Mouse (Mus musculus) spleen, adult 2 months (tissue): Measurements from ENCODE around the gene Eftud2. TPM values are rescaled to one million over a fixed set of nuclear protein-coding genes. Genes with fewer than 3 reads are reported as not detected.

Source experiments
- DNase-seq, 2 experiments: peaks; one replicate each; pipeline versions ENCODE4 v3.0.0 to v3.0.0-alpha.2; 2012 to 2021; ENCODE audit warnings: low spot score in 2 of 2, low read depth in 1 of 2
- H3K27ac ChIP-seq: fragments of 200-500 bp; 2 replicates; pipeline ENCODE4 v1.5.1; 2012; ENCODE audit warnings: low read length, inconsistent platforms; ENCODE audit not compliant: insufficient read depth
- H3K27me3 ChIP-seq: fragments of 200-500 bp; 2 replicates; pipeline ENCODE4 v1.6.1; 2012; ENCODE audit warnings: mild to moderate bottlenecking, moderate library complexity, low read length, inconsistent platforms; ENCODE audit not compliant: control insufficient read depth, insufficient read depth
- H3K36me3 ChIP-seq: fragments of 200-500 bp; 2 replicates; pipeline ENCODE4 v1.6.1; 2012; ENCODE audit warnings: mild to moderate bottlenecking, low read length, inconsistent platforms; ENCODE audit not compliant: control insufficient read depth, insufficient read depth
- H3K4me1 ChIP-seq: fragments of 200-500 bp; 2 replicates; pipeline ENCODE4 v1.6.1; 2011; ENCODE audit warnings: inconsistent platforms; ENCODE audit not compliant: control insufficient read depth, insufficient read depth, insufficient read length
- H3K4me3 ChIP-seq: fragments of 200-500 bp; 2 replicates; pipeline ENCODE4 v1.5.1; 2011; ENCODE audit warnings: mild to moderate bottlenecking, inconsistent platforms; ENCODE audit not compliant: insufficient read depth, insufficient read length; ENCODE audit errors: extremely low read depth
- CTCF ChIP-seq: fragments of 200-500 bp; IDR thresholded peaks from 2 replicates; pipeline ENCODE4 v1.5.1; 2011; ENCODE audit warnings: mild to moderate bottlenecking, inconsistent platforms; ENCODE audit not compliant: insufficient read depth, insufficient read length, insufficient replicate concordance; ENCODE audit errors: extremely low read depth
- POLR2A ChIP-seq: fragments of 200-500 bp; IDR thresholded peaks from 2 replicates; pipeline ENCODE4 v1.6.1; 2011; ENCODE audit warnings: low read depth, low read length, inconsistent platforms
- WGBS: fragments of 180-500 bp; shearing (Covaris S2); methylation state at CpG from one replicate; pipeline ENCODE4 v1.1.7; 2018; 5-methylcytosine and 5-hydroxymethylcytosine counted together
- polyA plus RNA-seq: library from polyadenylated mRNA; depleted of rRNA; stranded (reverse); fragments of >200 nt; gene quantifications from 2 replicates; pipeline ENCODE4 v1.2.3, GENCODE M21; 2012; rRNA removed

Eftud2 gene
- polyA plus RNA-seq, 1 experiment: 119 TPM

DNA sequence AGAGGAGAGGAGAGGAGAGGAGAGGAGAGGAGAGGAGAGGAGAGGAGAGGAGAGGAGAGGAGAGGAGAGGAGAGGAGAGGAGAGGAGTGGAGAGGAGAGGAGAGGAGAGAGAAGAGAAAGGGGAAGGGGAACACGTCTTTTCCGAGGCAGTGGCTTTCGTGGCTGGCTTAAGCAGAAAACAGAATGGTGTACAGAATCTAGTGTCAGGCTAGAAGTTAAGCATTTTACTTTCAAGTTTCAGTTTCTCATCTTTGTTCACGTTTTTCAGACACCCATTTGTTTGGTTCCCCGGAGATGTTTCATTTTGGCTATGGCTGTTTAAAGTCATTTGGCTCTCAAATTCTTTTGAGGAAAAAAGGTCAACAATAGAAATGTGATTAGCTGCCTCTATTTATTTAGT is 72.5 kb downstream of the Eftud2 start:
- 8% methylated on average over 5 of the region's 5 CpGs for WGBS
- H3K4me3 ChIP-seq: no peak overlapping the region
- H3K27me3 ChIP-seq: no peaks in the 10 kb centered on the region
- no peak for DNase-seq
- no peaks in the 10 kb centered on the region for H3K36me3 ChIP-seq
- no peak overlapping the region for H3K27ac ChIP-seq
- H3K4me1 ChIP-seq: no peaks in the 10 kb centered on the region; the same call in 1 of the 2 replicates
- TF ChIP-seq POLR2A: no peak

DNA sequence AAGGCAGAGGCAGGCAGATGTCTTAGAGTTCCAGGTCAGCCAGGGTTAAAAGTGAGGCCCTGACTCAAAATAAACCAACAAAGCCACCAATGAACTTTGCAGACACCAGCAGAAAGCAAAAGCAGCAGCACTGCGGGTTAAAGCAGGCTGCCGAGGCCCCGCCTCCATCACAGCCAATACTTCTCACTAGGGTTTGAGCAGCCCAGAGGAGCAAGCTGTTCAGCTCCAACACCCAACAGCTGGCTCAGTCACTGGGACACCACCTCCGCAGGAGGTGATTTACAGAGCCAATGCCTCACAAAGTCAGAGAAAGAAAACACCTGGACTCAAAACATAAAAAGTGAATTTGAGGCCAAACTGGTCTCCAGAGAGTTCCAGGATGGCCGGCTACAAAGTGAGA is 77.3 kb downstream of the Eftud2 start:
- no peak for DNase-seq
- no peak for TF ChIP-seq POLR2A
- no peak for TF ChIP-seq CTCF
- no peak overlapping the region for H3K27ac ChIP-seq
- no peak overlapping the region for H3K4me3 ChIP-seq
- WGBS: 75% methylated on average over 5 of the region's 5 CpGs
- no peaks in the 10 kb centered on the region; the same call in 1 of the 2 replicates for H3K4me1 ChIP-seq
- no peaks in the 10 kb centered on the region for H3K36me3 ChIP-seq
- H3K27me3 ChIP-seq: no peaks in the 10 kb centered on the region

DNA sequence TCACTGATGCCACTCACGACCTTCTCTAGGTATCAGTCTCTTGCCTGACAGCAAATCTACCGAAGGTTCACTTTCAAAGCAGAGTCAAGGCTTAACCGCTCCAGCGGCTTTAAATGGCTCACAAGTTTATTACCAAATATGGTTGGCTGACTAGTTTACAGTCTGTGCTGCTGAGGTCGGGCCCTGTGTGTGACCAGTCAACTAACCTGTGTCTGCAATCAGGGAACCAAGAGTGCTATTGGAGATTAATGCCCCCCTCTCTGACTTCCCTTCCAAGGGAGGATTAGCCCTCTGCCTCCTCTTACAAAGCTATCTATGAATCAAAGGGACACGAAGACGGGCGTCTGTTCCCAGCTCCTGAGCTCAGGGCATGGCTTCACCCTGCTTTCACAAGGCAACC is 86.6 kb downstream of the Eftud2 start:
- no peak for TF ChIP-seq CTCF
- TF ChIP-seq POLR2A: no peak
- no peaks in the 10 kb centered on the region for H3K36me3 ChIP-seq
- DNase-seq: no peak
- H3K27me3 ChIP-seq: no peaks in the 10 kb centered on the region
- WGBS: 77% methylated on average over 8 of the region's 8 CpGs
- no peaks in the 10 kb centered on the region for H3K4me1 ChIP-seq
- no peak overlapping the region for H3K27ac ChIP-seq
- H3K4me3 ChIP-seq: no peak overlapping the region

DNA sequence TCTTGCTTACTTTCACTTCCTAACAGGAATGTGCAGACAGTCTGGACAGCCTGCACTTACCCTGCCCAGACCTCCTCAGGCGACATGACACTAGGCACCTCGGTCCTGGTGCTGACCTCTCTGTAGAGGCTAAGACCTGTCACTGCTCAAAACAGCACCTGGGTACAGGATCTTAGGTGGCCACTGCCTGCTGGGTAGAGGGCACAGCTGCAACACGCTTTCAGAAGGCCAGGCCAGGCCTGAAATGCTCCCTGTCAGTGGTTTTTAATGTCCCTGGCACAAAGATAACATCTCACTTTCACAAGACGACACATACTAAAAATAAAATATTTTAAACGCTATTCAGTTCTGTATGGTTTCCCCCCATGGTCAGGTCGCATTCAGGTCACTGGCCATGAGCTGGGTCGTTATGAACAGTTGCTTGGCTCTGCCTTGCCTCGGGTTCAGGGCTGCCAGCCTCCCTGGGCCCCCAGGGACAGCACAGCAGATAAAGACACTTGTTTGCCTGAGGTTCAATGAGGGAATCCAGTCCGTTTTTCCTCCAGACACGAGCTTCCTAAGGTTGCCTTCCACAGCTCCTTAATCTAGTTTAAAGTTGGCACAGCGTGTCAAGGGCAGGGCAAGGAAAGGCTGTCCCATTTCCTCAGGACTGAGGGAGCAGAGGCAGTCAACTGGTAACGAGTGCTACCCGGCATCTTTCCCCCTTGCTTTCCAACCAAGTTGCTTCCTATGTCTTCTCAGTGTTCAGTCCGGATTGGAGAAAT is 88.9 kb downstream of the Eftud2 start:
- Histone ChIP-seq H3K27ac (no peak overlapping the region), H3K4me3 (no peak overlapping the region), H3K27me3 (no peaks in the 10 kb centered on the region), H3K36me3 (no peaks in the 10 kb centered on the region), H3K4me1 (no peaks in the 10 kb centered on the region)
- WGBS: 56% methylated on average over 14 of the region's 14 CpGs
- TF ChIP-seq POLR2A (no peak), CTCF (no peak)
- DNase-seq: no peak

Other genes with a start within 250 kb of the Eftud2 start
- gene Meioc, start 217.3 kb downstream of the Eftud2 start, polyA plus RNA-seq: not detected in 2 replicates
- gene Ccdc43, start 183.2 kb downstream of the Eftud2 start, polyA plus RNA-seq: 2.6 and 3.2 TPM in 2 replicates
- 11.7 and 12.1 TPM in 2 replicates for gene Adam11, start 119.5 kb downstream of the Eftud2 start, polyA plus RNA-seq
- 0.87 and 0.96 TPM in 2 replicates for gene Gjc1, start 61.3 kb downstream of the Eftud2 start, polyA plus RNA-seq
- gene Higd1b, start 45.1 kb downstream of the Eftud2 start, polyA plus RNA-seq: 0.15 TPM in 1 of 2 replicates, not detected in the other
- 0.12 TPM in 1 of 2 replicates, not detected in the other for gene Ccdc103, start 219 bp upstream of the Eftud2 start, polyA plus RNA-seq
- not detected in 2 replicates for gene Fam187a, start 4.2 kb upstream of the Eftud2 start, polyA plus RNA-seq
- gene Gfap, start 19.9 kb upstream of the Eftud2 start, polyA plus RNA-seq: 1.7 and 1.8 TPM in 2 replicates
- 7.0 and 8.9 TPM in 2 replicates for gene Kif18b, start 44.1 kb upstream of the Eftud2 start, polyA plus RNA-seq
- not detected in 2 replicates for gene C1ql1, start 65.7 kb upstream of the Eftud2 start, polyA plus RNA-seq
- 23.4 and 23.9 TPM in 2 replicates for gene Nmt1, start 147.2 kb upstream of the Eftud2 start, polyA plus RNA-seq
- gene Dcakd, start 147.3 kb upstream of the Eftud2 start, polyA plus RNA-seq: 24.7 and 34.9 TPM in 2 replicates
- gene Plcd3, start 220.7 kb upstream of the Eftud2 start, polyA plus RNA-seq: 4.7 TPM in 2 replicates
- 17.9 and 22.5 TPM in 2 replicates for gene Acbd4, start 220.7 kb upstream of the Eftud2 start, polyA plus RNA-seq
- 10.3 and 11.2 TPM in 2 replicates for gene Hexim1, start 235.2 kb upstream of the Eftud2 start, polyA plus RNA-seq